Mouse (Mus musculus) lung, embryonic 15.5 days (tissue): Measurements from ENCODE around the gene Smad1. TPM values are rescaled to one million over a fixed set of nuclear protein-coding genes. Genes with fewer than 3 reads are reported as not detected.

ENCODE experiments used
- ATAC-seq: fragments of 200-750 bp; cut with Nextera tagmentation; 2 replicates; pipeline ENCODE4 v1.8.0; 2017; ENCODE audit warnings: moderate number of reproducible peaks, borderline replicate concordance; ENCODE audit not compliant: low FRiP score, low TSS enrichment; ENCODE audit errors: extremely low read depth
- H3K27ac ChIP-seq: fragments of 300-500 bp; sonication (generic); 2 replicates; pipeline ENCODE4 v1.5.1; 2015; ENCODE audit warnings: moderate library complexity, mild to moderate bottlenecking, inconsistent platforms
- H3K27me3 ChIP-seq: fragments of 300-500 bp; sonication (generic); 2 replicates; pipeline ENCODE4 v1.6.1; 2015; ENCODE audit warnings: inconsistent platforms
- H3K36me3 ChIP-seq: fragments of 300-500 bp; sonication (generic); 2 replicates; pipeline ENCODE4 v1.6.1; 2015; ENCODE audit warnings: inconsistent platforms
- H3K4me1 ChIP-seq: fragments of 300-500 bp; sonication (generic); 2 replicates; pipeline ENCODE4 v1.6.1; 2015; ENCODE audit warnings: inconsistent platforms
- H3K4me2 ChIP-seq: fragments of 300-500 bp; sonication (generic); 2 replicates; pipeline ENCODE4 v1.6.1; 2015; ENCODE audit warnings: inconsistent platforms, mild to moderate bottlenecking, moderate library complexity
- H3K4me3 ChIP-seq: fragments of 300-500 bp; sonication (generic); 2 replicates; pipeline ENCODE4 v1.5.1; 2015; ENCODE audit warnings: mild to moderate bottlenecking, inconsistent platforms
- H3K9ac ChIP-seq: fragments of 300-500 bp; sonication (generic); 2 replicates; pipeline ENCODE4 v1.6.1; 2015; ENCODE audit warnings: inconsistent platforms
- H3K9me3 ChIP-seq: fragments of 300-500 bp; sonication (generic); 2 replicates; pipeline ENCODE4 v1.6.1; 2016; ENCODE audit warnings: inconsistent platforms
- WGBS: fragments of 180-500 bp; shearing (Covaris S2); methylation state at CpG from one replicate; pipeline ENCODE4 v1.1.7; 2015; 5-methylcytosine and 5-hydroxymethylcytosine counted together
- polyA plus RNA-seq: library from polyadenylated mRNA; unstranded; fragments of >200 nt; fragmentation: Nextera tagmentation; extraction: Ambion mirVana; gene quantifications from 2 replicates; pipeline ENCODE4 v1.2.1, GENCODE M21; 2015

The Smad1 gene
- polyA plus RNA-seq, 1 experiment from 2014 or later, result 38.5 TPM

GRCm38 (mm10) chr8:79367350-79367749 is 32.0 kb downstream of the Smad1 start:
- Histone ChIP-seq H3K9me3 (no peaks in the 10 kb centered on the region), H3K36me3 (peaks cover 17% of the 10 kb centered on the region), H3K4me3 (no peak overlapping the region), H3K4me2 (no peak overlapping the region), H3K27ac (no peak overlapping the region), H3K4me1 (peaks cover 40% of the 10 kb centered on the region), H3K27me3 (no peaks in the 10 kb centered on the region), H3K9ac (no peak overlapping the region)
- ATAC-seq, result no peak
- 32% methylated on average over 12 of the region's 12 CpGs for WGBS

- no peak for ATAC-seq
- 92% methylated on average over 9 of the region's 9 CpGs for WGBS
- no peak overlapping the region for H3K4me3 ChIP-seq
- peaks cover 38% of the 10 kb centered on the region for H3K4me1 ChIP-seq
- H3K9ac ChIP-seq, result no peak overlapping the region
- no peak overlapping the region for H3K27ac ChIP-seq
- no peaks in the 10 kb centered on the region for H3K27me3 ChIP-seq
- peaks cover 10% of the 10 kb centered on the region for H3K36me3 ChIP-seq
- H3K4me2 ChIP-seq, result no peak overlapping the region
- H3K9me3 ChIP-seq, result no peaks in the 10 kb centered on the region
Observed at GRCm38 (mm10) chr8:79366227-79366626, 33.1 kb downstream of the Smad1 start.

- H3K4me2 ChIP-seq, result no peak overlapping the region
- 0 out of 2 replicates have a peak, but pooled peaks cover 6% of the 10 kb centered on the region for H3K36me3 ChIP-seq
- 80% methylated on average over 3 of the region's 3 CpGs for WGBS
- no peak for ATAC-seq
- no peak overlapping the region for H3K4me3 ChIP-seq
- H3K27ac ChIP-seq, result no peak overlapping the region; the same call in 1 of the 2 replicates
- no peaks in the 10 kb centered on the region for H3K9me3 ChIP-seq
- peaks cover 38% of the 10 kb centered on the region for H3K4me1 ChIP-seq
- no peaks in the 10 kb centered on the region for H3K27me3 ChIP-seq
- no peak overlapping the region for H3K9ac ChIP-seq
Observed at GRCm38 (mm10) chr8:79365707-79366106, 33.6 kb downstream of the Smad1 start.

GRCm38 (mm10) chr8:79364806-79365205 is 34.5 kb downstream of the Smad1 start:
- ATAC-seq, result no peak
- no peak overlapping the region for H3K4me3 ChIP-seq
- H3K27ac ChIP-seq, result no peak overlapping the region
- no peak overlapping the region for H3K9ac ChIP-seq
- H3K36me3 ChIP-seq, result no peaks in the 10 kb centered on the region
- H3K27me3 ChIP-seq, result no peaks in the 10 kb centered on the region
- H3K4me1 ChIP-seq, result peaks cover 46% of the 10 kb centered on the region
- 79% methylated on average over 8 of the region's 8 CpGs for WGBS
- no peak overlapping the region for H3K4me2 ChIP-seq
- H3K9me3 ChIP-seq, result no peaks in the 10 kb centered on the region

GRCm38 (mm10) chr8:79362430-79362829 is 36.9 kb downstream of the Smad1 start:
- H3K4me3 ChIP-seq, result no peak overlapping the region
- no peaks in the 10 kb centered on the region for H3K9me3 ChIP-seq
- ATAC-seq, result no peak
- H3K4me1 ChIP-seq, result peaks cover 41% of the 10 kb centered on the region
- H3K4me2 ChIP-seq, result no peak overlapping the region
- H3K9ac ChIP-seq, result no peak overlapping the region
- WGBS, result 35% methylated on average over 2 of the region's 2 CpGs
- no peaks in the 10 kb centered on the region for H3K36me3 ChIP-seq
- H3K27ac ChIP-seq, result no peak overlapping the region
- no peaks in the 10 kb centered on the region for H3K27me3 ChIP-seq

GRCm38 (mm10) chr8:79360774-79361527 is 38.4 kb downstream of the Smad1 start:
- Histone ChIP-seq H3K27me3 (no peaks in the 10 kb centered on the region), H3K4me1 (peaks cover 32% of the 10 kb centered on the region), H3K4me2 (no peak overlapping the region), H3K27ac (peak overlapping the region; percentile 24), H3K4me3 (no peak overlapping the region), H3K36me3 (0 out of 2 replicates have a peak, but pooled peaks cover 2% of the 10 kb centered on the region), H3K9me3 (no peaks in the 10 kb centered on the region), H3K9ac (no peak overlapping the region)
- 55% methylated on average over 6 of the region's 6 CpGs for WGBS
- ATAC-seq, result no peak

- no peaks in the 10 kb centered on the region for H3K9me3 ChIP-seq
- 57% methylated on average over 9 of the region's 9 CpGs for WGBS
- 0 out of 2 replicates have a peak, but pooled peaks cover 8% of the 10 kb centered on the region for H3K36me3 ChIP-seq
- H3K4me2 ChIP-seq, result no peak overlapping the region
- H3K4me3 ChIP-seq, result no peak overlapping the region
- peaks cover 27% of the 10 kb centered on the region for H3K4me1 ChIP-seq
- H3K27ac ChIP-seq, result no peak overlapping the region; the same call in 1 of the 2 replicates
- ATAC-seq, result no peak
- H3K9ac ChIP-seq, result no peak overlapping the region
- H3K27me3 ChIP-seq, result no peaks in the 10 kb centered on the region
Observed at GRCm38 (mm10) chr8:79360302-79360701, 39.0 kb downstream of the Smad1 start.

GRCm38 (mm10) chr8:79355721-79356434 is 43.4 kb downstream of the Smad1 start:
- no peak overlapping the region for H3K4me3 ChIP-seq
- peaks cover 12% of the 10 kb centered on the region for H3K4me1 ChIP-seq
- no peaks in the 10 kb centered on the region for H3K9me3 ChIP-seq
- H3K9ac ChIP-seq, result no peak overlapping the region
- no peaks in the 10 kb centered on the region for H3K27me3 ChIP-seq
- WGBS, result 64% methylated on average over 16 of the region's 16 CpGs
- no peak for ATAC-seq
- H3K27ac ChIP-seq, result no peak overlapping the region
- no peak overlapping the region for H3K4me2 ChIP-seq
- H3K36me3 ChIP-seq, result peaks cover 27% of the 10 kb centered on the region; the same call in 1 of the 2 replicates

- Histone ChIP-seq H3K9ac (no peak overlapping the region), H3K27ac (no peak overlapping the region), H3K4me3 (no peak overlapping the region), H3K27me3 (no peaks in the 10 kb centered on the region), H3K4me2 (no peak overlapping the region), H3K4me1 (peaks cover 10% of the 10 kb centered on the region), H3K9me3 (no peaks in the 10 kb centered on the region), H3K36me3 (peaks cover 31% of the 10 kb centered on the region; the same call in 1 of the 2 replicates)
- ATAC-seq, result no peak
- 85% methylated on average over 7 of the region's 7 CpGs for WGBS
Observed at GRCm38 (mm10) chr8:79354009-79354408, 45.3 kb downstream of the Smad1 start.

GRCm38 (mm10) chr8:79351916-79352315 is 47.4 kb downstream of the Smad1 start:
- H3K9ac ChIP-seq, result no peak overlapping the region
- ATAC-seq, result no peak
- H3K36me3 ChIP-seq, result peaks cover 40% of the 10 kb centered on the region
- H3K4me2 ChIP-seq, result no peak overlapping the region
- no peaks in the 10 kb centered on the region for H3K27me3 ChIP-seq
- WGBS, result 78% methylated on average over 8 of the region's 8 CpGs
- no peak overlapping the region for H3K27ac ChIP-seq
- no peaks in the 10 kb centered on the region for H3K9me3 ChIP-seq
- peaks cover 15% of the 10 kb centered on the region for H3K4me1 ChIP-seq
- H3K4me3 ChIP-seq, result no peak overlapping the region

GRCm38 (mm10) chr8:79350805-79351204 is 48.5 kb downstream of the Smad1 start:
- Histone ChIP-seq H3K9ac (no peak overlapping the region), H3K27me3 (no peaks in the 10 kb centered on the region), H3K4me1 (peaks cover 15% of the 10 kb centered on the region), H3K4me2 (no peak overlapping the region), H3K9me3 (no peaks in the 10 kb centered on the region), H3K4me3 (no peak overlapping the region), H3K27ac (peak overlapping the region; percentile 66), H3K36me3 (peaks cover 43% of the 10 kb centered on the region)
- no peak for ATAC-seq
- 65% methylated on average over 3 of the region's 3 CpGs for WGBS

- no peak overlapping the region for H3K4me2 ChIP-seq
- H3K4me1 ChIP-seq, result peaks cover 15% of the 10 kb centered on the region
- H3K9ac ChIP-seq, result no peak overlapping the region
- peaks cover 38% of the 10 kb centered on the region for H3K36me3 ChIP-seq
- H3K27me3 ChIP-seq, result no peaks in the 10 kb centered on the region
- peak overlapping the region; percentile 66 for H3K27ac ChIP-seq
- no peak overlapping the region for H3K4me3 ChIP-seq
- peak; percentile 57; the same call in 1 of the 2 replicates for ATAC-seq
- WGBS, result 42% methylated on average over 6 of the region's 6 CpGs
- H3K9me3 ChIP-seq, result no peaks in the 10 kb centered on the region
Observed at GRCm38 (mm10) chr8:79350094-79350593, 49.2 kb downstream of the Smad1 start.
